ENCODE assay signal across 15 mouse cellular contexts in the genomic region with DNA sequence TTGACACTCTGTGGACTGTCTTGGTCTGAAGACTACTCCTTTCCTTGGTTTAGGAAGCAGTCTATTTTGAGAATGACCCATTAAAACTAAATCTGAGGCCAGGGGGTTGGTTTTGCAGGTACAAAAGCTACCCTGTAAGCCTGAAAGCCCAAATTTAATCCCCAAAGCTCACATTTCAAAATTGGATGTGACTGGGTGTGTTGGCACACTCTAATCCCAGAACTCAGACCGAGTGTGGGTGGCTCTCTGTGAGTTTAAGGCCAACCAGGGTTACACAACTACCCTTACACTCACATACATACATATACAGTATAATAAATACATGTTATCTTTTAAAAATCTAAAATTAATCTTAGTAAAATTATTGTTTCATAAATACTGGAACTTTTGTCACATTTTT.
"Had no signal": no experiment of that assay in that cellular context is flagged by ENCODE, and none has a peak within 500 bp of the region (broad histone marks: within the 10 kb centered on the region; RNA-seq: fewer than 3 reads in every experiment).

No protein-coding gene starts in this region.

- DNase-seq: cerebellum, adult 8-10 months; cerebellum, adult 9-10 months; cerebellum, adult 9-11 months; cerebellum, postnatal 10 days; cerebellum, postnatal 14 days; cerebellum, postnatal 36 days; embryo, embryonic 11 days; gastrocnemius, adult 2 months; gastrocnemius, postnatal 10 days; gastrocnemius, postnatal 14 days; gastrocnemius, postnatal 25 days; gastrocnemius, postnatal 36 days; heart, adult 11 months; heart, adult 18-20 months; heart, adult 2 months had no signal
